Mouse (Mus musculus) layer of hippocampus, postnatal 10 days (tissue): ENCODE results near the gene Magea10. TPM values are rescaled to one million over a fixed set of nuclear protein-coding genes. Genes with fewer than 3 reads are reported as not detected.

Experiments used
- DNase-seq, 2 experiments: peaks; one replicate each; pipeline ENCODE4 v3.0.0; 2021; ENCODE audit warnings: low spot score in 2 of 2
- long read RNA-seq: library from polyadenylated mRNA; stranded (forward); transcript quantifications from one replicate; pipeline ENCODE4 v2.0.0, GENCODE M21; 2023
- total RNA-seq, 2 experiments: library from RNA; stranded (reverse); gene quantifications; 2 replicates each; pipeline ENCODE4 v1.2.3; 2021

Gene Magea10
- not detected for total RNA-seq
- long read RNA-seq = 0 reads

- DNase-seq = no peak
Measured at GRCm38 (mm10) chrX:72386758-72387157, at the start of gene Magea10. Gene Magea10, minus strand, starts transcription at chrX:72386858.

- no peak for DNase-seq
Measured at GRCm38 (mm10) chrX:72381972-72382371, 4.7 kb downstream of the Magea10 start.

Other genes starting within 250 kb of the Magea10 start
- gene Magea4, start 164.8 kb downstream of the Magea10 start, total RNA-seq = not detected
- under 1 TPM; 0.13 to 0.32 TPM for gene Gabre, start 112.1 kb downstream of the Magea10 start, total RNA-seq